Mouse (Mus musculus): ENCODE measurements at regions not wholly inside any gene's neighbourhood (a gene's known extent, or its start where the extent isn't known, plus 50 kb on each side); places are given as distances from the start of the nearest gene placed in this dataset.

DNA sequence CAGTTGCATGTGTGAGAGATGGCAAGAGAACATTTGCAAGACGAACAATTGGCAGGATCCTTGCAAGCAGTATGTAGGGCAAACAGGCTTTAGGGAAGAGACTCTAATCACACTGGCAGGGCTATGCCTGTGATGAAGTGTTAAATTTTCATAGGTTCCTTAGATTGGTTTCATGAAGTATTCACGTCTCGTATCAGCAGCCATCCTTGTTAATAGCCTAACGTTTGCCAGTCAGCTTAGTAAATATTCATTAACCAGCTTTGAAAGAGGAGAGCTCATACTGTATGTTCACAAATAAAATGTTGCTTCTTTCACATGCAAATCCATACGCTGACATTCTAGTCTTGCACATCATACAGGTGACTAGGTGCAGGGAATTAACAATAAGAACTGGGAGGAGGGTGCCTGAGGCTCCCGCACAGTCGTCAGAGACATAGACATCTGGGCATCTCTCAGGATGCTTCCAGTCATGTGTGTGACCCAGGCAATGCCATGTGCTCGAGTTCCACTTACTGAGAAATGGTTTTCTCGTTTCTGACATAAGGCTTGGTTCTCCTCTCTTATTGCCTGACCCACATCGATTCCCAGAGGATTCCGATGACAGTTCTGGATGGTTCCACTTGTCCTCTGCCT, 257.7 kb downstream of the Map2k6 start:
- in situ Hi-C loops (cut with MboI; ENCODE audit: low pct_unique_long_range_greater_than_20kb), result no loop called here
- no peak for TF ChIP-seq CTCF (IDR thresholded peaks at IDR 0.05)
- no peak for ATAC-seq
- H3K27me3 ChIP-seq, result no peaks in the 10 kb centered on the region
- ChIA-PET CTCF (no interaction called here), POLR2A (no interaction called here)
- DNase-seq (ENCODE audit: low read depth, low spot score), result no peak

DNA sequence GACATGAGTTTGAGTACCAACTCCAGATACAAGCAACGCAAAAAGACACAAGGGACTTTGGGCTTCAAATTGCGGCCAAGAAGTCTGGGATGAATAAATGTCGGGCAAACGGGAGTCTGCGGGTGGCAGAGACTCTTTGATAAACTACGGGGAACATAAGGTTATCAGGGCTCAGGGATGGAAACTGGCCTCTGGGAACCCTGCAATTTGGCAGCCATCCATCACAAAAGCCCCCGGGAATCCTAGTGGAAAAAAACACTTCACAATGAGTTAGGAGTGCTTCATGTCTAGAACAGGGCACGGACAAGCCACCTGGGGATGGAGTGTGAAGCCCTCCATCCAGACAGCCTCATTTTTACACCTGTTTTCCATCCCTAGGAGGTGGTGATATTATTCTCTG, 258.9 kb downstream of the Map2k6 start:
- ChIA-PET CTCF (no interaction called here), POLR2A (no interaction called here)
- H3K27me3 ChIP-seq, result no peaks in the 10 kb centered on the region
- DNase-seq (ENCODE audit: low read depth, low spot score) (no peak), ATAC-seq (no peak)
- in situ Hi-C loops (cut with MboI; ENCODE audit: low pct_unique_long_range_greater_than_20kb), result no loop called here
- TF ChIP-seq CTCF (IDR thresholded peaks at IDR 0.05), result no peak

- in situ Hi-C loops (cut with MboI; ENCODE audit: low pct_unique_long_range_greater_than_20kb), result no loop called here
- no peak for TF ChIP-seq CTCF (IDR thresholded peaks at IDR 0.05)
- CTCF ChIA-PET, result no interaction called here
- POLR2A ChIA-PET, result no interaction called here
- no peaks in the 10 kb centered on the region for H3K27me3 ChIP-seq
- DNase-seq (ENCODE audit: low read depth, low spot score) (no peak), ATAC-seq (no peak)
Observed at GRCm38 (mm10) chr11:110670626-110671508, 271.9 kb downstream of the Map2k6 start.

GRCm38 (mm10) chr11:110672941-110673340, 274.0 kb downstream of the Map2k6 start:
- CTCF ChIA-PET, result no interaction called here
- TF ChIP-seq CTCF (IDR thresholded peaks at IDR 0.05), result no peak
- ATAC-seq (no peak), DNase-seq (ENCODE audit: low read depth, low spot score) (no peak)
- in situ Hi-C loops (cut with MboI; ENCODE audit: low pct_unique_long_range_greater_than_20kb), result no loop called here
- H3K27me3 ChIP-seq, result no peaks in the 10 kb centered on the region
- POLR2A ChIA-PET, result no interaction called here

GRCm38 (mm10) chr11:110692824-110693223, 275.0 kb upstream of the Kcnj16 start:
- H3K27me3 ChIP-seq, result no peaks in the 10 kb centered on the region
- in situ Hi-C loops (cut with MboI; ENCODE audit: low pct_unique_long_range_greater_than_20kb), result no loop called here
- DNase-seq (ENCODE audit: low read depth, low spot score) (no peak), ATAC-seq (no peak)
- TF ChIP-seq CTCF (IDR thresholded peaks at IDR 0.05), result no peak
- ChIA-PET POLR2A (no interaction called here), CTCF (no interaction called here)

DNA sequence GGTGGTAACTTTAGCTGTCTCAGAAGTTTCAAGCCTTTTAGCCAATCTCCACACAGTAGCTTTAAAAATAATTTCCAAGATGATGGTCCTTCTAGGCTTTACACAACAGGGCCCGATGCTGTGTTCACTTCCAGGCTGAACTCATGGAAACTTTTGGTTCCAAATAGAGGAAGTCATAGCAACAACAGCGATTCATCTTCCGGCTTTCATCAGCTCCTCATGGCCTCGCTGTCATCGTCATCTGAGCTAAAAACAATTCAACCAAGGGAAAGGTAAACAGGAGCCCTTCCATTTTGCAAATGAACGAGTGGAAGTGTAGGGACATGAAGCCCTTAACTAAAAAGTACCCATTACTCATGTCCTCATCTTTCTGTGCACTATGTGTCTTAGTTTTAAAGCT, 270.8 kb upstream of the Kcnj16 start:
- in situ Hi-C loops (cut with MboI; ENCODE audit: low pct_unique_long_range_greater_than_20kb), result no loop called here
- ATAC-seq (no peak), DNase-seq (ENCODE audit: low read depth, low spot score) (no peak)
- H3K27me3 ChIP-seq, result no peaks in the 10 kb centered on the region
- CTCF ChIA-PET, result interaction anchor here (0.6 to 1.3 kb wide), 2 partner anchors 123 to 215 kb away, joined by 3 read pairs; no protein-coding TSS in a partner anchor
- no peak for TF ChIP-seq CTCF (IDR thresholded peaks at IDR 0.05)
- POLR2A ChIA-PET, result no interaction called here

DNA sequence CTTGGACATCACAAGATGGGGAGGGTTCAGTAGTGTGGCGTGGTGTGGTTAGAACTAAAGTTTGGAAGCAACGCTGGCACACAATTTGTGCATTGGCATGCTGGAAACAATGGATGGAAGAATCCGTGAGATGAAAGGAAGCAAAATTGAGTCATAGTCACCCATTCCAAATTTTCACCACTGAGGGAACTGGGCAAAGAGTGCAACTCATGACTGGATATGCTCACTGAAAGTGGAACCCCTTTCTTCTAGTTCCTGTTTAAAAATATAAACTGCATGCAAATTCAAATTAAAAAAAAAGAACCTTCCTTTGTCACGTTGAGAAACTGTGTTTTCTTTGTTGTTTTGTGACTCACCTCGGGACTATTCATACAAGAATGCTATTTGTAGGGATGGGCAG, 269.5 kb upstream of the Kcnj16 start:
- ATAC-seq (no peak), DNase-seq (ENCODE audit: low read depth, low spot score) (no peak)
- no peaks in the 10 kb centered on the region for H3K27me3 ChIP-seq
- in situ Hi-C loops (cut with MboI; ENCODE audit: low pct_unique_long_range_greater_than_20kb), result no loop called here
- ChIA-PET POLR2A (no interaction called here), CTCF (no interaction called here)
- no peak for TF ChIP-seq CTCF (IDR thresholded peaks at IDR 0.05)

DNA sequence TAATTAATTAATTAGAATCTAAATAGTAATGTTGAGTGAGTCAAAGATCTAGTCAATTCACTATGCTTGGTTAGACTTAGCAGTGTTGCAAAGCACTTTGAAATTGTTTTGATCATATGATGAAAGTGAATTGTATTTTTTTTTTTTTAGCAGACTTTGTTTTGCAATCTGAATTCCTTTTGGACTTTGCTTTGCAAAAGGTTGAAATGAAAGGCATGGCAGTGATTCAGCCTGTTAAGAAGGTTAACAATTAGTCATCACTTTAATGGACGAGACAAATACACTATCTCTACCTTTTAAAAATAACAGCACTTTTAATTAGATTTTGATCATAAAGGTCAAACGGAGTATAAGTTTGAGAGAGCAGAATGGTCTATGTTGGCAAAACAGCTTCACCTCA, 266.9 kb upstream of the Kcnj16 start:
- H3K27me3 ChIP-seq, result no peaks in the 10 kb centered on the region
- DNase-seq (ENCODE audit: low read depth, low spot score) (peak; percentile 19), ATAC-seq (peak; percentile 53)
- in situ Hi-C loops (cut with MboI; ENCODE audit: low pct_unique_long_range_greater_than_20kb), result no loop called here
- TF ChIP-seq CTCF (IDR thresholded peaks at IDR 0.05), result no peak
- CTCF ChIA-PET, result no interaction called here
- POLR2A ChIA-PET, result no interaction called here

DNA sequence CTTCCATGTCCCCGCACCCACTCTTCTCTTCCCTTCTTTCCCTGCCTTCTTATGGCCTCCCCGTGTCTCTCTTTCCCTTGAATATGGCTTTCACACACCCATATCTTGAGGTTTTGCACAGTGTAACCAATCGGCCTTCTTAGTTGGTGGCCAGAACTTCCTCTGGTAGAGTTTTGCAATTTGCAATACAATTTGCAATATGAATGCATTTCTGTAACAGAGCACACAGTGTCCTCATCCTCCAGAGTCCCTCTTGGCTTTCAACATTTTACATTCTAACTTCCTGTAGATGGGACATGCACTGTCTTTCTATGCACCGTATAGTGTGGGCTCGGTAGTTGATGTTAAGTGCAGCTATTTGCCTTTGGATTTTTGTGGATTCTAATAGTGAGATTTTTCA, 265.7 kb upstream of the Kcnj16 start:
- in situ Hi-C loops (cut with MboI; ENCODE audit: low pct_unique_long_range_greater_than_20kb), result no loop called here
- no peaks in the 10 kb centered on the region for H3K27me3 ChIP-seq
- ATAC-seq (no peak), DNase-seq (ENCODE audit: low read depth, low spot score) (no peak)
- CTCF ChIA-PET, result interaction anchor here (1.5 kb wide), 1 partner anchor 9 kb away, joined by 3 read pairs; no protein-coding TSS in a partner anchor
- POLR2A ChIA-PET, result interaction anchor here (0.9 kb wide), 1 partner anchor 83 kb away, joined by 3 read pairs; no protein-coding TSS in a partner anchor
- no peak for TF ChIP-seq CTCF (IDR thresholded peaks at IDR 0.05)

GRCm38 (mm10) chr11:110703511-110703910, 264.3 kb upstream of the Kcnj16 start:
- in situ Hi-C loops (cut with MboI; ENCODE audit: low pct_unique_long_range_greater_than_20kb), result no loop called here

GRCm38 (mm10) chr11:110707328-110707727, 260.5 kb upstream of the Kcnj16 start:
- no peak for TF ChIP-seq CTCF (IDR thresholded peaks at IDR 0.05)
- ChIA-PET CTCF (no interaction called here), POLR2A (no interaction called here)

More at GRCm38 (mm10) chr11:110703511-110703910, 264.3 kb upstream of the Kcnj16 start:
- TF ChIP-seq CTCF (IDR thresholded peaks at IDR 0.05), result no peak
- ChIA-PET CTCF (interaction anchor here (1.0 to 1.5 kb wide), 2 partner anchors 8 to 51 kb away, joined by 3 read pairs; no protein-coding TSS in a partner anchor), POLR2A (no interaction called here)
- ATAC-seq (no peak), DNase-seq (ENCODE audit: low read depth, low spot score) (no peak)
- no peaks in the 10 kb centered on the region for H3K27me3 ChIP-seq

More at GRCm38 (mm10) chr11:110707328-110707727, 260.5 kb upstream of the Kcnj16 start:
- ATAC-seq (no peak), DNase-seq (ENCODE audit: low read depth, low spot score) (no peak)
- in situ Hi-C loops (cut with MboI; ENCODE audit: low pct_unique_long_range_greater_than_20kb), result no loop called here
- no peaks in the 10 kb centered on the region for H3K27me3 ChIP-seq

Data from Patski (cell line).